Mouse (Mus musculus) right cerebral cortex, postnatal 14 days (tissue): ENCODE data around the gene Six1.
"Not testable (repeated sequence)": the region's sequence is repeated elsewhere in the genome, so short reads cannot be mapped to it uniquely, and the experiment has no call there.

Source experiments
- DNase-seq: peaks from one replicate; pipeline ENCODE4 v3.0.0; 2022

Gene Six1

GRCm38 (mm10) chr12:73032665-73033064 lies 21.0 kb downstream of the Six1 start:
- no peak for DNase-seq

DNA sequence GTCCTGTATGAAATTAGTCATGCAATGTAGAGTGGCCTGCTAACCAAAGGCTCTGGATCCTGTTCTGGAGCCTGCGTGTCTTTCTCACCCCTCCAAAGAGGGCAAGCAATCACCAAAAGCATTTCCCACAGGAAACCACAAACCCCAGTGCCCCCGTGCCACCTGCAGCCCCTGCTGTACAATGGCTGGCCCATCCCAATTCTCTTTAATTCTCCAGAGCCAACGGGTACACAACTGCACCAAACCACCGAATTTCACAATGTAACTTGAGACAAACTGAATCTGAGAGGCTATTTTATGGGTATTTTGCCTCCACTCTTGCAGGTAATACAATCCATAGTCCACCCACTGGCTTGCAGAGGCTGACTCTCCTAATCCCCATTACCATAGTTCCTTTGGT lies 22.4 kb downstream of the Six1 start:
- DNase-seq, result no peak

DNA sequence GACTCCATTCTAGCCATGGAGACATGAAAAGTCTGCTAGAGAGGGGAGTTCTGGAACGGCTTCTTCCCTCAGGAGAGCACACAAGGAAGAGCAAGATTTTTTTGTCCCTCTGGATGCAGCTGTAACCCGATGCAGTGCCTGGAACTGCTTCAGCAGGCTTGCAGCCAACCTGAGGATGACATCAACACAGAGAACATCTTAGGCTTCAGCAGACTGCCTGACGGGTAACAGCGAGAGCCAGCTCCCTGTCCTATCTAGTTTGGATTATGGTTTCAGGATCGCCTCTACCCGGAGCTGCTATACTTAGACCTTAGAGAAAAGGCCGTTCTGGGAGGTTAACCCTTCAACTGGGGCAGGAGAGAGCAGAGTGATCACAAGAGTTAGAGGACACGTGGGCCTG lies 28.2 kb downstream of the Six1 start:
- DNase-seq, result no peak

DNA sequence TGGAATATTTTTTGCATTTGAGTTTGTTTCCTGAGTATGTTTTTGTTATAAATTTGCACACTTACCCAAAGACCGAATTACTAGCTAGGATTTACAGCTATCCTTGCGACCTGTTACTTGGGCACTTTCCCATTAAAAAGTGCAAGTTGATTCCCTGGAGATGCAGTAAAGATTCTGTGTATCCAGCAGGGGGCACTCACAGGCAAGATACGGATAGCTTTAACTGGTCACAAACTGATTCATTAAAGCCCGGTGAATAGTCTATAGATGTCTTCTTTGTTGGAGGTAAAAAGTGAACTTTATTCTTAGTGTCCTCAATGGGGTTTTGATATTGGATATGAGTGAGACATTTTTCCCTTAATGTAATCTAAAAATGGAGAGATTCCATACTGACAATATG lies 32.7 kb downstream of the Six1 start:
- peak; percentile 73 for DNase-seq

DNA sequence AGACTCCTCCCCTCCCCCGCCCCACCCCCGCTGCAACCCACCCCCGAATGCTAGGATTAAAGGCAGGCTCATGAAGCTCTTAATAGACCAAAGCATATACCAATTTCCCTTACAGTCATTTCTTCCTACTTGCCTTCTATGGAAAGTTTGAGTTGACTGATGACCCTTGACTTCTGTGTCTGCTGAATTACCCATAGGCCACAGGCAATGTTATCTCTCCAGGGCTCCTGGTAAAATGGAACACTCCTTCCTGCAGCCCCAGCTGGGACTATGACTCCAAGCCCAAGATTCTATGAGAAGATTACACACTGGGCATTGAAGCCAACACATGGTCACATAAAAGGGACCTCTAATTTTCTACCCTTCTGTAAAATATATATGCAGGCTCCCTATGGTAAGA lies 33.3 kb downstream of the Six1 start:
- DNase-seq, result no peak

GRCm38 (mm10) chr12:73018838-73019237 lies 34.8 kb downstream of the Six1 start:
- no peak for DNase-seq

DNA sequence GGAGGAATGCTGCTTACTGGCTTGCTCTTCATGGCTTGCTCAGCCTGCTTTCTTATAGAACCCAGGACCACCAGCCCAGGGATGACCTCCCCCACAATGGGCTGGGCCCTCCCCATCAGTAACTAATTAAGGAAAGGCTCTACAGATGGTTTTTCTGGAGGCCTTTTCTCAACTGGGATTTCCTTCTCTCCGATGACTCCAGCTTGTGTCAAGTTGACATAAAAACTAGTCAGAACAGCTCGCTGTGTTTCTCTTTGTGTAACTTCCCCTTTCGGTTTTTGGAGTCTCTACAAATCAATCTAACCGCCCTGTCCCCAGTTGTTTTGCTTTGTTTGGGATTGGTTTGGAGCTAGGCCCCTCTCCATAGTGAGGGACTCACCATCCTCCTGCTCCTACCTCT lies 37.5 kb downstream of the Six1 start:
- no peak for DNase-seq

DNA sequence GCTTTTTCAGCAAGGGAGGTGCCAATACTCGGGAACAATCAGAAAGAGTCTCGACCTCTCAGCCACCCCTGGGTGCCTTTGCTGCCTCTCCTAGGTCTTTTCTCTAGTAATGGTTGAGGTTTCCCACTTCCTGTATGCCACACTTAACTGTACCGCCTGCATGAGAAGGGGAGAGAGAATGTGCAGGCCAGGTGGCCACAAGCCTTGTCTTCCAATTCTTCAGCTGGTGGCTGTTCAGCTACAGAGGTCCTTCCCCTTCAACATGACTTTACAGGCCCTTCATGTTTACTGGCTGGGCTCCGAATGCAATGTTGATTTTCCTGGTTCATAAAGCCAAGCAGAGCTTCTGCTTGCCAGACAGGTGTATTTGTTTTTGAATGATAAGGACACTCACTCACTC lies 39.4 kb downstream of the Six1 start:
- no peak for DNase-seq

- DNase-seq, result no peak
Measured at GRCm38 (mm10) chr12:73012824-73013223, 40.9 kb downstream of the Six1 start.

DNA sequence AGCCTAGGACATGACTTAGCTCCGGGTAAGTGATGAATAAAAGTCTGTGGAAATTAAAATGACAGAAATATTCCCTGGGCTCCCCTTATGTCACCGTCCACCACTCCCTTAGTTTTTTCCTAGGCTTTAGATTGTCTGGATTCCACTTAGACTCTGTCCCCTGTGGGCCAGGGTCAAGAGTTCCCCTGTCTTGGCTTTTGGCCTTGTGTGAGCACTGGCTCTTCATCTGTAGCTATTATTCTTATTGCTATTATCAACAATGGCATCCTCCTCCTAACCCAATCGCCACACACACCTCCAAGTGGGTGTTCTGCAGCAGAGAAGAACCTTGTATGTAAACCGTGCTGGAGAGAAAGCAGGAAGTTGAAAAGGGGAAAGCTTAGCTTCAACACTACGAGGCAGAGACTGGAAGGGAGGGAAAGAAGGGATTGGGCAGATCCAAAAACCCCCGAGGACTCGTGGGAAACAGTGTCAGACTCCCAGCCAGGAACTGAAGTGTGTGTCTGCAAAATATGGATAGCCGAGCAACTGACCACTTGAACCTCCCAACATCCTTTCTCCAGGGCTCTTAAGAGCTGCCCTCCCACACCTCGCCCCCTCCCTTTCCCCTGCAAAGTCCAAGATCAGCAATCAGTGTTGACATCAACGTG lies 41.4 kb downstream of the Six1 start:
- no peak for DNase-seq

GRCm38 (mm10) chr12:73002903-73003302 lies 50.8 kb downstream of the Six1 start:
- not testable (repeated sequence) for DNase-seq

DNA sequence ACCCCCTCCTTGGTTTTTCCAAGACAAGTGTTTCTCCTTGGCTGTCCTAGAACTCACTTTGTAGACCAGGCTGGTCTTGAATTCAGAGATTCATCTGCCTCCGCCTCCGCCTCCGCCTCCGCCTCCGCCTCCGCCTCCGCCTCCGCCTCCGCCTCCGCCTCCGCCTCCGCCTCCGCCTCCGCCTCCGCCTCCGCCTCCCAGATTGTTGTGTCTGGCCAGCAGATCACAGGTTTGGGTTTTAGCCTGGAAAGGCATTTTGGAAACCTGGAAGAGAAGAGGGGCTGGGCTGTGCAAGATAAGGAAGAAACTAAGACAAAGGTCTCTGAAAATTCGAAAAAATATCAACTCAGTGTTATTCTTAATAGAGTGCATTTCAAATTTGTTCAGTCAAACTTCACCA lies 51.4 kb downstream of the Six1 start:
- peak; percentile 9 for DNase-seq

DNA sequence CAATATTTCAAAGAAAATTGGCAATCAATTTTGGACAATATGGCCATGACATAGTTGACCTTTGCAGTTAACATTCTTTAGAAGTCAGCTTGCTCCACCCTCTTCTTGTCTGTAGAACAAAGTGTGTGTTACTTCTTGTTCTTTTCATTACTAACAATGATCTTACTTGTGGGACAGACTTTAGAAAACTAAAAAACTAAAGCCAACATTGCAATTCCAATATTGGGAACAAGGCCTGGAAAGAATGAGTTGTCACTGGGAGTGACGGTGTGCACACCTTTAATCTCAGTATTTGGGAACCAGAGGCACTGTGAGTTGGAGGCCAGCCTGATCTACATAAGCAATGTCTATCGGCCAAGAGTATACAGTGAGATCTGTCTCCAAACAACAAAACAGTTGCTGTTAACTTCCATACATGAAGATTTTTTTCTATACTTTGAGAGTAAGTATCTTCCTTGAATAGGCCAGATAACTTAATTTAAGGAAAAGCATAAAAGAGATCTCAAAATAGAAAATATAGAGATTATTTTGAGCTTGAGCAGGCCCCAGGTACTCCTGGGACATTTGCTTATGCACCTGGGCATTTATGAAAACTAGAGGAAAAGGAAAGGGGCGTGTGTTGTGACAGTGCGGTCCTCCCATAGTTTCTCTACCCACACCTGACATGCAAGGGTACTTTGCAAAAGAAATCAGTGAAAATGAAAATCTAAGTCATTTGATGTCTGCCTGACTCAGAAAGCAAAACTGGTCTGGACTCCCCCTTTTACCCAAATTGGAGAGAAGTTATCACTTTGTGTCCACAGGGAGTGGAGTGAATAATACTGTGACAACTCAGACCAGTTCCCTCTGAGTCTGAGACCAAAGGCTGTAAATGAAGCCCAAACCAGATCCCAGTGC lies 55.3 kb downstream of the Six1 start:
- no peak for DNase-seq

GRCm38 (mm10) chr12:72996646-72997045 lies 57.0 kb downstream of the Six1 start:
- no peak for DNase-seq
